Mouse (Mus musculus): ENCODE measurements around the gene Ascl2.

Ascl2 gene

DNA sequence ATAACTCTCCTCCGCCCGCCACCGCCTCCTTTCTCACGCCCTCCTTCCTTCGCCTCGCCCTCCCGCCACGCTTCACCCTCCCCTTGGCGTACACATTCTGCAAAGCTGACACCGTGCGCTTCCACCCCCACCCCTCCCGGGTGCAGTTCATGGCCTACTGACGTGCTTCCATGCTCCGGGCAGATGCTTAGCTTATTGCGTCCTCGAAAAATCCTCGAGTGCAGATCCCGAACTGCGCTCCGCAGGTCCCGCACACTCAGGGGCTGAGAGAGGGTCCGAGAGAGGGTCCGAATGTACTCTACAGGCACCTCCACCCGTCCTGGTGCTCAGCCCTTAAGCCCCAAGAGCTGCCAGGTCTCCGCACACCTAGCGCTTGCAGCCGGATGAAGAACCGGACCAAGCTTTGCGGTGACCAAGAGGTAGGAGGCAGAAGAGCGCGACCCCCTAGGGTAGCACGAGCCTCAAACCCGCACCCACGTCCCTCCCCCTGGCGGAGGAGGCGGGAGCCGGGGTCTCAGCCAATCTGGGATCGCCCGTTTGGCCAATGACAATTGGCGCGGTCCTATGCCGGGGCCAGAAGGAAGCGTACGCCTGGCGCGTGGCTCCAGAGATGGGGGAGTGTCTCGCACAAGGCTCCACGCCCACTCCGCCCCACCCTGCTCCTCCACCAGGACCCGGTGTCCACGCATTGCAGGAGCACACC, at the start of gene Ascl2:
Gene Ascl2 (minus strand): TSS at position 456 of the 703 bp plus-strand sequence.
- in situ Hi-C loops (cut with MboI, MseI) = loop anchor here in 1 of 2 experiments (25.0 kb wide), 1 partner anchor 1043 kb away; the partner anchor contains the start of gene Shank2

DNA sequence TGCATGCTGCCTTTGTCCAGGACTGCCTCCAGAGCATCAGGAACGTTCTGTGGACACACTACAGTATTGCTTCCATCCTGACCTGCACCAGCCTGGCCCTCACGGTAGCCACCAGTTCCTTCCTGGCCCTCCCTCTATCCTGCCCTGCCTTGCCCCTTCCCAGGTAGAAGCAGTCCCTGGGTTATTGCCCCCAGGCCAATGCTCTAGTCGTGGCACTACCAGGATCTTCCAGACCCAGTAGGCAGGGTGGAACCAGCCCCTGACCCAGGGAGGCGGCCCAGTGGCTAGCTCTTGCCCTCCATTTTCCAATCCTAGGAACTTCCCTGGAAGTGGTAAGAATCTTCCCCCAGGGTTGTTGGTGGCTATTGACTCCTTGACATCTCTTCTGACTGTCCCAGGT, 48.1 kb upstream of the Ascl2 start:
- in situ Hi-C loops (cut with MboI, MseI) = no loop called here

DNA sequence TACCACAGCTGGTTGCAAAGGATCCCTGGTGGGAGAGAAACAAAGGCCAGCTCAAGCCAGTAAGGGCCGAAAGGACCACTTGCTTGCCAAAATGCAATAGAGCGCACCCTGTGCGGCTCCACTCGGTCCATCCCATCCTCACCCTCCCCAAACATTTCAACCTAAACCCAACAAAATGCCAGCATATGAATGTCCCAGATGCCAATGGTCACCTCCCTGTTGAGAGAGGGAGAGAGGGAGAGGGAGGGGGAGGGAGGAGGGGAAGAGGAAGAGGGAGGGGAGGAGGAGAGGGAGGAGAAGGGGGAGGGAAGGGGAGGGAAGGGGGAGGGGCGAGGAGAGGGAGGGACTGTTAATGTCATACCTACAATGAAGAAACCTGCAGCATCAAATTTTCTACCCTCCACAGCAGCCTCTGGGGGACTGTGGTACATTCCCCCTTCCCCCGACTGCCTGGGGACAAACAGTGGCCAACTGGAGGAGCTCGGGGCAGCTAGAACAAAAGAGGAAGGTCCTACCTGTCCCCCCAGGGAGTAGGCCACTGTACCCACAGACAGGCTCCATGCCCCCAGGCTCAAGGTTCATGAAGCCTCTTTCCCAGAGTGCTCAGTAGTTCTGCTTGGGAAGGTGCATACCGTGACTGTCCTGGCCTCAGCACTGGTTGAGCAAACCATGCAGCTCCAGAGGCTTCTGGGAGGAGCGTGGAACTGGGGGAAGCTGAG, 47.5 kb upstream of the Ascl2 start:
- in situ Hi-C loops (cut with MboI, MseI) = no loop called here

DNA sequence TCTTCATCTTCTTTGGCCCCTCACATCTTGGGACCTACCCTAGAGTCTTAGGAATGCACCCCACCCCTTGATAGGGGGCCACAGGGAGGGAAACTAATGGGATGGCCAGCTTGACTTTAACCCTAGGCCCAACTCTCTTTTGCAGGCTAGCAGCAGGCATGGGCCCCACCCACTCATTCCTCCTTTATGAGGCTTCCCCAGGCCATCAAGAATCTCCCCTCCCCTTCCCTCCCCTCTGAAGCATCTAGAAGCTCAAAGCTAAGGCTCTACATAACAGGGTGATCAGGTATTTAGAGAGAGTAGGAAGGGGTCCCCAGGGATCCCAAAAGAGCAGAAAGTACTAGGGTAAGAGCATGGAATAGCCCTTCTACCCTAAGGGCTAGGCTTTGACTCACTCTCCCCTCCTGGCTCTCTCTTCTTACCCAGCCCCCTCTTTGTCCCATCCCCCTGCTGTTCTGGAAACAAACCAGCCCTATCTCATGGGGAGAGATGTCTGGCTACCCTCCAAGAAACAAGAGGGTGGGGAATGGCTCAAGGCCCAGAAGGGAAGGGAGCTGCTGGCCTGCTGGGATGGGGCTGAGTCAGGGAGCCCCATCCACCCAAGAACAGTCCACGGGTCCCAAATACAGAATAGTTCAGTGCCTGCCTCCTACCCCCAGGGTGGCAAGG, 46.8 kb upstream of the Ascl2 start:
- in situ Hi-C loops (cut with MboI, MseI) = no loop called here

DNA sequence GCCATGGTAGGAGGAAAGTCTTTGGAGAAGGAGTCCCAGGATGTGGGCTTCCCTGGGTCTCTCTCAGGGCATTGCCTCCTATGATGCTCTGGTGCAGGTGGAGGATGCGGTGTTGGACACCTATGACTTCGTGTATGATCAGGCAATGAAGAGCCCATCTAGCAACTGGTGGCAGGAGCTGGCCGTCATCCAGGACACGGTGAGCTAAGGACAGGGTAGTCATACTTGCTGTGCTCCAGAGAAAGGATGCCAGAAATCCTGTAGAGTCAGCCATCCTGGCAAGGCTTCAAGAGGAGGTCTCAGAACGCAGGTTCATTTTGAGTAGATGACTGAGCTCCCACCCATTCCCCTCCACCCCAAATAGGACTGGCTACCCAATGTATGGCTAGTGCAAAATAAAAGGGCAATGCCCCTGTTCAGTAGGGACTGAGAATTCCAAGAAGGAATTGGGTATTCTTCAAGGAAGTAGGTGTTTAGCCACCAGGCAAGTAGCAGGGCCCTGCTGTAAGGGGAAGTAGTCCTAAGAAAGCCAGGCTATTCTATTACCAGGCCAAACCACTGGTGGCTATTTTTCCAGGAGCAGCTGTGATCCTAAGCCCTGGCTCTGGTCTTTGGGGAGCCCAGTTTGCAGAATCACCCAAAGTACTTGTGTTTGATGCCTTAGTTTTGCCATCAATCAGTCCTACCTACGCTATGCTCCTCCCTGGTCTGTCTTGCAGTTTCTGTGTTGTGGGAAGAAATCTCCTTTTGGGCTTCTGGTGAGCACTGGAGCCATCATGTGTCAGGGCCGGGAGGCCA, 46.0 kb upstream of the Ascl2 start:
- in situ Hi-C loops (cut with MboI, MseI) = no loop called here

DNA sequence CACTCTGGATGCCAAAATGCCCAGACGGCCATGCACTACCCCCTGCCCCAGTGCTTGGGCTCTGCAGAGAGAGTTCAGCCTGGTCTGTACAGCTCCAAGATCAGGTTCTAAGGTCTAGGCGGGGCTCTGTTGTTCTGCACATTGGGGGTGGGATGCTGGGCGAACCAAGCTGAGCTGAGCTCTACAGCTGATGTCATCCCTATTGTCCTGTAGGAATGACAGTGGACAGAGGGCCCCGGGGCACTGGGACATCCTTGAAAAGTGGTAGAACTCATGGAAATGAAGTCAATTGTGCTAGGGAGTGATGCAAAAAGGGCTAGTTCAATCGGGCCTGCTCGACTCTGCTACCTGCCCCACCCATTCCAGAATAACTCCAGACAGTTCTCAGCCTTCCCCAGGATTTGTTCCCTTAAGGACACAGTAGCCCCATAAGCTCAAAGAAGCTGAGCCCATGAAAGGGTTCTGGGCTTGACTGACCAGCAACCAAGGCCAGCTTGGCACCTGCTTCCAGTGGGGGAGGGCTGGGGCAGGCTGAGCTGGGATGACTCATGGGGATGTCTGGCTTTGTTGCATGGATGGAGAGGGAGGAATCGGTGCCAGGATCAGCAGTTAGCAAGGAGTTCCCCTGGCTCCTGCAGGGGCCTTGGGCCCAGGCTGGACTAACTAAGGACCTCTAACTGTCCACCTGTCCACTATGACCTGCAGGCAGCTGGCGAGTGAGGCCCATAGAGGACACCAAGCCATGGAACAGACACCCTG, 44.5 kb upstream of the Ascl2 start:
- in situ Hi-C loops (cut with MboI, MseI) = no loop called here

DNA sequence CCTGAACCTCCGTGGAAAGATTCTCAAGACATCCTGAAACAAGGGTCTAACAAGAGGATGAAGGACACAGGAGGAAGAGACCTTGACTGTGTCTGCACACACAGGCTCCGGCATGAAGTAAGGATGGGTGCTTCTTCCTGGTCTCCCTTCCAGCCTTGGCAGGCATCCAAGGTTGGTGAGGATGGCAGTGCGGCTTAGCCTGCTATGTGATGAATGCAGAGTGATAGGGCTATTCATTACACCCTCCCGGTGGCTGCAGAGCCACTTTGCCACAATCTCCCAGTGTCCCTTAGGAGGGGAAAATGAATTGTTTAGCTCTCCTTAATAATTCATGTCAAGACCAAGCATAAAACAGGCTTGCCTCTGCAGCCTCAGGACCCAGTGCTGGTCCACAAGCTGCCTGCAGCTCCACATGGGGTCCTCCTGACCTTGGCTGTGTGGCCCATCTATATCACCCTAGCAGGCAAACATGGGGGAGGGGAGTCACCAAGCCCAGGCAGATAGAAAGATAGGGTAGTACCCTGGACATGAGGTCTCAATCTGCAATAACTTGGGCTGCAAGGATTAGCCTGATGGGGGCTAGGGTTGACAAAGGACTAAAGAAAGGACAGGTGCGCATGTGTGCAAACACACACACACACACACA, 43.3 kb upstream of the Ascl2 start:
- in situ Hi-C loops (cut with MboI, MseI) = no loop called here

DNA sequence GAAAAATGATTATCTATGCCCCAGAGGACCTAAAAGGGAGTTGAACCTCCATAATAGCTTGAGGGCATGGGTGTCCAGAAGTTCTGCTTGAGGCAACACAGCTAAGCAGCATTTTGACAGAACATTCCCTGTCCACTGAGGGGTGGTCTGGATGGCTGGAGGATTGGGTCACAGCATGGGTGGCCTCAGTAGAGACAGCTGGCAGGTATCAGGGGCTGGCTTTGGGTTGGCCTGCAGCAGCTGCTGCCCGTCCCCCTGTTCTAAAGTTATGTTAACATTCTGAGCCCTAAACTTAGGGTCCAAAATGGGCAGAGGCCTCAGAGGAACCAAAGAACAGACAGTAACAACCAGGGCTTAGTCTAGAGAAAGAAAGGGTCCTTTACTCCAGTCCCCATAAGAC, 42.2 kb upstream of the Ascl2 start:
- in situ Hi-C loops (cut with MboI, MseI) = no loop called here

DNA sequence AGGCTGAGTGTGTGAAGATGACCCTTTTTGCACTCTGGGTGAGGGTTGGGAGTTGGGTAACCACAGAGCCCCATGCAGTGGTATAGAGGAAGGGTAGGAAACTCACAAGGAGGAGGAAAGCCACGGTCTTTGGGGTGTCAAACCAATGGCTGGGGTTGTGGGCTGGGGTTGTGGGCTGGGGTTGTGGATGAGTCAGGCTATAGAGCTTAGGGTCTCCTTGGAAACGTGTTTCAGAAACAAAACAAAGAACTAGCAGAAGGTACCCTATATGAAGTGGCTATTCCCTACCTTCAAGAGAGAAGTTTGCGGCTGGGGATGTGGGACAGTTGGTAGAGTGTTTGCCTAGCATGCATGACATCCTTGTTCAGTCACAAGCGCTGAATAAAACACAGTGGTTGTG, 40.9 kb upstream of the Ascl2 start:
- in situ Hi-C loops (cut with MboI, MseI) = loop anchor here (5.0 to 10.0 kb wide), 2 partner anchors 57 to 475 kb away; partner anchors contain the start of genes Tssc4 (in 2 of the 2) and Mrpl23 (in 1 of the 2)

DNA sequence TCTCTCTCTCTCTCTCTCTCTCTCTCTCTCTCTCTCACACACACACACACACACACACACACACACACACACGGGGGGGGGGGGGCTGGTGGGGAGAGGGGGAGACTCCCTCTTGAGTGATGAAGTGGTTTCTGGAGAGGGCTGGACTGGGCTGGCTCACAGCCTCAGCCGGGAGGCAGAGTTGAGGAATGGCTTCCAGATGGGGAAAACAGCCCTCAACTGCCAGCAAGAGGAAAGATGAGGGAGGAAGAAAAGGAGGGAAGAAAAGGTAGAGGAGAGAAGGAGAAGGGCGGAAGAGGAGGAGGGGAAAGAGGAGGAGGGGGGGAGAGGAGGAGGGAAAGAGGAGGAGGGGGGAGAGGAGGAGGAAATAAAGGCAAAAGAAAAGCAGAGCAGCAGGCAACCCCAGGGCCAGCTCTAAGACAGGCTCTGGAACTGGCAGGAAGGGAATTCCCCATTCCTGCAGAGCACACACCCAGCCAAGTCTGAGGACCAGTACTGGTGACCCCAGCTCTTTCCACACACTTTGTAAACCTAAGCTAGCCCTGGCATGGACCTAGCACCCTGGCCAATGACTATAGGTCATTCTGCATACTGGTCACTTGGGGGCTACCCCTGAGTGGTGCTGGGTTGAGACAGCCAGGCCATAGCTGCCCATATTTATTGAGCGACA, 40.1 kb upstream of the Ascl2 start:
- in situ Hi-C loops (cut with MboI, MseI) = loop anchor here (5.0 to 10.0 kb wide), 2 partner anchors 58 to 474 kb away; partner anchors contain the start of genes Tssc4 (in 2 of the 2) and Mrpl23 (in 1 of the 2)

DNA sequence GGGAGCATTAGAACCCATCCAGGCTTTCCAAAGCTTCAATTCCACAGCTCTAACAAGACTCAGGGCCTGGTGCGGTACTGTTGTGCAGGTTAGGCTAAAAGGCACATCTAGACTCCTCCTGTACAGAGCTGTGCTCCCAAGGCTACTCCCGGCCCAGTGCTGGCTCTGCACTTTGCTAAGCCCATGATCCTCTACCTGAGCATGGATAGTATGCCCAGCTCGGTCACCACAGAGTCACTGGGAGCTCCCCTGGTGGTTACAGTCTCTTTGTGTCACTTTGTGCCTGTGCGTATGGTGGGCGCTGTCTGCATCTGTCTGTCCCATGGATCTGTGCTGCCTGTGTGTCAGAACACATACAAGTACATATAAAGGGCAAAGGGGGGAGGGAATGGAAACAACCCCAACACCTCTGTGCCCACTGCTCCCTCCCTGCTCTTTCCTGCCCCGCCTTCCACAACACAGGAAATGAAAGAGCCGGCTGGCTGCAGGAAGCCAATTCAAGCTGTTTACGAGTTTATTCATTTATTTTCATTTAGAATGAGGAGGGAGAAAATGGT, 39.4 kb upstream of the Ascl2 start:
- in situ Hi-C loops (cut with MboI, MseI) = loop anchor here (5.0 to 10.0 kb wide), 2 partner anchors 59 to 474 kb away; partner anchors contain the start of genes Tssc4 (in 2 of the 2) and Mrpl23 (in 1 of the 2)

DNA sequence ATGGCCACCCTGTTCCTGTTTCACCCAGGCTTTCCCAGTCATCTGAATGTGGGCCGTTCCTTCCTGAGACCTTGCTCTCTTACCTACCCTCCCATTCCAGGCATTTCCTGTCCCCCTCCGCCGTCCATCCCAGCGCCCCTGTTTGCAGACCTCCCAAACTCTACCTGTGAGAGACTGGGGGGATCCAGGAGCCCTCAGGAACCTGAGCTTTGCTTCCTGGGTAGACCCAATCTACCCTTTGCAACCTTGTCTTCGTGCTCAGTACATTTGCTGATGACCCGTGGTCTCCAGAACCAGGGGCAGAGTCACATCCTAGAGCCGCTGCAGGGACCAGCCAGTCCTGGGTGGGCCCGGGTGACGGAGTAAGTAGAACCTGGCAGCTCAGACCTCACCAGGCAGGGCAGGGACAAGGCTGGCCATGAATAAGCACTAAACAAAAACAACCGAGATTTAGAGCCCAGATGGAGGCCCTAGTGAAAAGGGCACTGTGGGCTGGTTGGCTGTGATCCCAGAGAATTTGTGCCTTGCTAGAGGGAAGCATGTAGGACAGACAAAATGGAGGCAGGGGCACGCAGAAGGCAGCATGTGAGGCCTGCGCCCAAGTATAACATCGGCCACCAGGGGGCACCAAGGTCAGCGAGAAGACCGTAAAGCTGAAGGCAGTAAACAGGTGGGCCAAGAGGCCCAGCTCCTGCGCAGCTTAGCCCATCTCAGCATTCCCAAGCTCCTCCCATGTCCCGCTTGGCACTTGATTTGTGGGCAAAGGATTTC, 38.7 kb upstream of the Ascl2 start:
- in situ Hi-C loops (cut with MboI, MseI) = loop anchor here (5.0 to 10.0 kb wide), 2 partner anchors 60 to 473 kb away; partner anchors contain the start of genes Tssc4 (in 2 of the 2) and Mrpl23 (in 1 of the 2)

DNA sequence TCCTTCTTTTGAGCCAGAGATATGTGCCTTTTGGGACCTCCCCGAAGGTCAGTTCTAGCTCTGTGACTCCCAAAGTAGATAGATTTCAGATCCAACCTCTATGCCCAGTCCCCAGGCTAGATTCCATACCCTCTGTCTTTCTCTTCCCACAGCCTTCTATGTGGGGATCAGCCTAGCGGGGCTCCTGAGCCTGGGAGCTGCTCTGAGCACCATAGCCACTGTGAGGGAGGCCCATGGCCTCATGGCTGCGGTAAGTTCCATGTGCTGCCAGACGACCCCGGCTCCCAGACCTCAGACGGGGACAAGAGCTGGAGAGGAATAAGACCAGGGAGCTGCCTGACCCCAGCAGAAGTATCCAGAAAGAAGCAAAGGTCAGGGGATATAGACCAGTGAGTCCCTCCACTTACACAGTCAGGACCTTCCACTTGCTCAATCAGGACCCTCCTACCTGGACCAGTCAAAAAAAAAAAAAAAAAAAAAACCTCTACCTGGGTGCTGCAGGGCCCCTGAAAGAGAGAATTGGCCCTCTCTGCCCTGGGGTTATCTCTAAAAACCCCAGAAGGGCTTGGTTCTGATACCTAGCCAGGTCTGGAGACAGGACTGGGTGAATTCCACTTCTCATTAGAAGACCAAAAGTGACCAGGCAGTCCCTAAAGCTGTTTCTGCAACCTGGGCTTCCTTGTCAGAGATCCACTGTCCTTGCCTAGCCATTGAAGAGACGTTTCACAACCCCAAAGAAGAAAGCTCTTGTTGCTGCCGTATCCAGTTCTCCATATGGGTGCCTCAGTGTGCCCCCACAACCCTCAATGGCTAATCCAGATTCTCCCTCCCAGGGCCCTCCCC, 37.9 kb upstream of the Ascl2 start:
- in situ Hi-C loops (cut with MboI, MseI) = loop anchor here (5.0 to 10.0 kb wide), 2 partner anchors 60 to 472 kb away; partner anchors contain the start of genes Tssc4 (in 2 of the 2) and Mrpl23 (in 1 of the 2)

DNA sequence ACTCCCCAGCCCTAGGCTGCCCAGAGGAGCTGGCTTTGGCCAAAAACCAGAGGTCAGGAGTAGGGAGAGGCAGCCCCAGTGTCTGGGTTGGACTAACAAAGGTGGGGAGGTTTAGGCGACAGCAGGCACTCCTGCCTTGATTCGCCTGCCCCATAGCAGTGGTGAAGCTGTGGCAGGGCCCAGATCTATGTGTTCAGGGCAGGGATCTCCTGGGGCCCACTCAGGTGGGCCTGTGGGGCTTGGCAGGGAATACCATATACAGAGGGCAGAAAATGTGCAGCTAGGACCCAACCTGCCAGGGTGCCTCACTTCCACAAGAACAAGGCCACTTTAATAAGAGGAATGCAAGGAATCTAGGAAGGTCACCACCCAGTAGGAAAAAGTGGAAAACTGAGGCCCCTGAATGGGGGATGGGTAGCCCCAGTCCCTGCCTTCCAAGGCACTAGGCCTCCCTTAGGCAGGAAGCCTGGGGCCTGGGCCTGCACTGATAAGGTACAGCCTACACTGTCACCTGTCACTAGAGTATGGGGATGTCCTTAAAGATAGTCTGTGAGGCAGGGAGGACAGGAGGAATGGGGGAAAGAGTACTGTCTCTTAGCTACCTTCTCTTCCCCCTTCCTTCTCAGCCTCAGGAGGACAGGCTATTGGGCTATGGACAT, 37.2 kb upstream of the Ascl2 start:
- in situ Hi-C loops (cut with MboI, MseI) = loop anchor here (5.0 to 10.0 kb wide), 2 partner anchors 61 to 471 kb away; partner anchors contain the start of genes Tssc4 (in 2 of the 2) and Mrpl23 (in 1 of the 2)

DNA sequence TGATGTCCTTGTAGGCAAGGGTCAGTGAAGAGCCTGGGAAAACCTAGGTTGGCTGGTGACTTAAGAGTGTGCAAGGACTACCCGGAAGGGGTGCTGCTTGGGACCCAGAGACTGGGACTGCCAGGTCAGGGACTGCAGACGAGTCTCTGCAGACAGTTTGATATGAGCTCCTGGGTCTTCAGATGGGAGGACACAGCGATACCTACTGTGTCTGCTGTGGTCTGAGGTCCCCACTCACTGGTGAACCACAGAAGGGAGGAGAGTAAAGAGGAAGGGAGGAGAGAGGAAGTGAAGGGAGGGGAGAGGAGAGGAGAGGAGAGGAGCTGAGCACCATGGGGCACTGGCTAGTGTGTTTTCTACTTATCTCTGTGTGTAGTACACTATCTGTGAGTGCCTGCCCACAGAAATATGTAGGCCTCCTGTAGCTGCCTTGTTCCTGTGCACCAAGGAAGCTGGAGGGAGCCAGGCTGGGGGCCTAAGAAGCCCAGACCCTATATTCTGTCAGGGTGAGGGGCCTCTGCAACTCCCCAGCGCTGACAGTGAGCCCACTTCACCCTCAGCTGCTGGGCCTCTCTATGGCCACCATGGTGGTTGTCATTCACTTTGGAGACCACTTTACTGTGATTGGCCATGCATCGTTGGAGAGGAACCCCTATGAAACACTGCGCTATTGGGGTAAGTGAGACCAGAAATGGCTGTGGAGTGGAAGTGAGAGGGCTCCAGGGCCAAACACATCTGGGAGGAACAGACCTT, 36.5 kb upstream of the Ascl2 start:
- in situ Hi-C loops (cut with MboI, MseI) = loop anchor here (5.0 to 10.0 kb wide), 2 partner anchors 62 to 471 kb away; partner anchors contain the start of genes Tssc4 (in 2 of the 2) and Mrpl23 (in 1 of the 2)

Measured in T-helper 17 cell (primary cell).